Mouse (Mus musculus) B cell, adult 2 months (primary cell): ENCODE measurements around the gene Vps29.

Experiments used
- DNase-seq, 2 experiments: peaks; one replicate each; pipeline ENCODE4 v3.0.0; 2022

Vps29 gene

DNA sequence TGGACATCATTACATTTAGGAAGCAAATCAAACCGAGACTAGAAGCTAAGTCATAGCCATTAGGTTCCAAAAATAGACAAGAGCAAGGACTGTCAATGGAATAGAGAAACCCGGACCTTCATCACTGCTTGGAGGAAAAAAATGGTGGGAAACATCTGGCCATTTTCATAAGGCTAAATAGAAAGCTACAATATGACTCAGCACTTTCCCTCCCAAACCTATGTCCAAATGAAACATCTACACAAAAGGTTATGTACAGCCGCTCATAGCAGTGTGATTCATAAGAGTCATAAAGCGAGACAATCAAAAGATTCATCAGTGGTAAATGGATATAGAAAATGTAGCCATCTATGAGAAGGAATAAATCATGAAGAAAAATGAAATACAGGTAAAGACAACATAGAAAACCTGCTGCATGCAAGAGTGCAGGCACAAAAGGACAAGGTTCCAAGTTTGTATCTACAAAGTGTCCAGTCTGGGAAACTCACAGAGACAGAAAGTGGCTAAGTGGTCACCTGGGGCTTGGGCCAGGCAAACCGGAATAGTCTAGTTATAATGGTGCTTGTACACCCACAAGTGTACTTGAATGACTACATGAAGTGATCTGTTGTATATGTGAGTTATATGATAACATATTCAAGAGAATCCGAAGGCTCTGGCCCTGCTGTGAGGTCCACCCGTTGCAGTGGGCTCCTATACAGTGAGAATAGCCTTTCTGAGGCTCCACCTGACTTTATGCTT is 17.4 kb upstream of the Vps29 start:
- no peak for DNase-seq

GRCm38 (mm10) chr5:122342874-122343273 is 11.3 kb upstream of the Vps29 start:
- DNase-seq: no peak

DNA sequence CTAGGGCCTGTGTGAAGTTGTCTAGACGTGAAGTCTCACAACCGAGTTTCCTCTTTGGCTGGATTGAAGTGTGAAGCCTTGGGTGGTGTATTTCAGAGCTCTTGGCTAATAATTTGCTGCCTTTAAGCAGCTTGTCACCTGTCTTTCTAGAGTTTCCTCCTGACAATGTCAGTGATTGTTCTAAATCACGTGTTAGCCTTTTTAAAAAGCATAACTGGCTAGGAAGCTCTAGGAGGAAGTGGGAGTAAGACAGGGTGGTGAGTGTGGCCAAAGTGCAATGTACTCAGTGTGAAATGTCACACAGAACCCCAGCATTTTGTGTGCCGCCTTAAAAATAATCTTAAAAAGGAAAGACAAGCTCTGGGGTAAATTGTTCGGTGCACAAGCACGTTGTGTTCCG is 10.4 kb upstream of the Vps29 start:
- DNase-seq: peak; percentile 32 to 42

DNA sequence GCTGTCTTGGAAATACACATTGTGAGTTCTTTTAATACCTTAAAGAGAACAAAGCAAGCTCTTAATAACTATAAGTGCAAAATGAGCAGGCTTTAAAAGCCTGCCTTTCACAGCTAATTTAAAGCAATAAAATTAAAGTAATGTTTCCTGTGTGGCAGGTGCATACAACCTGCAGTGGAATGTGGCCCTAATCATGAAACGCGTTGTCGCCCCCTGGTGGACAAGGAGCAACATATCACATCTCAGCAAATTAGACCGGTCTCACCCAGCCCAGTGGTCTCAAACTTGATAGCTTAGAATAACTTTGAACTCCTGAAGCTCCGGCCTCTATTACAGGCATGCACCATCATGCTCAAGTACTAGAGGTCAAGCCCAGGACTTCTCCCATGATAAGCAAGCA is 9.9 kb upstream of the Vps29 start:
- DNase-seq: peak; percentile 91

DNA sequence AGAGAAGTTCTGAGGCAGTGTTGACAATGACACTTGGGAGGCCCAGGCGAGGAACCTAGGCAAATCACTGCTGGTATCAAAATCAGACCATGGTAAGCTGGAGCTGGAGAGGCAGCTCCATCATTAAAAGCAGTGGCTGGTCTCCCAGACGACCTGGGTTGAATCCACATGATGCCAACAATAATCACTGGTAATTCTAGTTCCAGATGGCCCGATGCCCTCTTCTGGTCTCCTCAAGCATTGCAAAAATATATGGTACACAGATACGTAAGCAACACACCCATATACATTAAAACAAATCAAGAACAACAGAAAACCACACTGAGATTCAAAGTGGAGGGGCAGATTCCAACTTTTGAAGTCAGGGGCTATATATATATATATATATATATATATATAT is 8.4 kb upstream of the Vps29 start:
- DNase-seq: no peak

DNA sequence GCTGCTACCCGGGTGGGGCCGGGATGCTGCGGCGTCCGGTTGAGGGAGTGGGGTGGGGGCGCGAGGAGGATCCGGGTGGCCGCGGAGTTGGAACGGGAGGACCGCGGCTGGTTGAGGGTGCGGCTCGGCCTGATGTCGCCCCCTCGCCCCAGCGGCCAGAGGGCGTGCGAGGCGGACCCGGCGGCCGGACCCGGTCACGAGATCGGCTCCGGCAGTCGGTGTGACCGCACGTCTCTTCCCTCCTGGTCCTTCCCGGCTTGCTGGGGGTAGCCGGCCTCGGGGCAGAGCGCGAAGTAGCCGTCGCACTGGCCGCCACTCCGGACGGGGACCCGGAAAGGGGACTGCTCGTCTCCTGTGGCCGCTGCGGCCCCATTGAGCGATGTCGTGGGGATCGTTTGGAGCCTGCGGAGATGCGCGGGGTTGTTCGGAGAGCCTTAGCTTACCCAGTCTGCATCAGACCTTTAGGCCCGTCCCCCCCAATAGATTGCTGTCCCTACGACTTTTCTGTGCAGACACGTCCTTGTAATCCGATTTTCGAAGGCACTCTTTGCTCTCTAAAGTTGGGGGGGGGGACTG is 411 bp downstream of the Vps29 start:
- DNase-seq: no peak

DNA sequence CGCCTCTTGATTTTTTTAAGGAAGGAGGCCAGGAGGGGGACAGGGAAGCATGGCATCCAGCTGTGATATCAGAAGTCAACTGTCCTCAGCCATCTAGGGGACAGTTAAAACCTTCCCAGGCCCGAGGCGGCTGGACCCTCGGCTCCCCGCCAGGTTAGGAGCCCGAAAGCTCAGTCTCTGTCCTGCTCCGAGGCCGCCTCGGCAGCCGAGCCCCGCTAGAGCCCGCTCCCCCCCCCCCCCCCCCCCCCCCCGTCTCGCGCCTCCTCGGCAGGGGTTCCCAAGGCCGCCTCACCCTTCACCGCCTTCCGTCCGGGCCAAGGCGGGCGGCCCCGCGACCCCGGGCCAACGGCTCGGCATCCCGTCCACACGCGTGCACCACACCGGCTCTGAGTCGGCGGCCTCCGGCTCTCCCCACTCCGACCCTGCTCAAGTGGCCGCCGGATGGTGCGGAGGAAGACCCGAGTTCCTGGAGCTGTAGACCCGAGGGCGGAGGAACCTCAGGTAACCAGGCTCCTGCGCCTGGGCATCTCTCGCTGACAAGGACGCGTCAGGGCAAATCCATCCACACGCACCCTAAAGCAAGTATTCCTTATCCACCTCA is 17.5 kb downstream of the Vps29 start, which contains the start of gene Gpn3:
Gene Gpn3, plus strand, starts transcription at position 286 of the 601 bp plus-strand sequence.
- no peak for DNase-seq

- peak; percentile 94 to 96 for DNase-seq
Measured at GRCm38 (mm10) chr5:122372192-122372769, 18.1 kb downstream of the Vps29 start, which contains the start of gene Fam216a. Fam216a (minus strand) TSS chr5:122372364.

- no peak for DNase-seq
Measured at GRCm38 (mm10) chr5:122372878-122373277, 18.7 kb downstream of the Vps29 start.

GRCm38 (mm10) chr5:122377101-122377833 is 23.1 kb downstream of the Vps29 start:
- no peak for DNase-seq

- DNase-seq: no peak
Measured at GRCm38 (mm10) chr5:122378171-122378570, 24.0 kb downstream of the Vps29 start.

DNA sequence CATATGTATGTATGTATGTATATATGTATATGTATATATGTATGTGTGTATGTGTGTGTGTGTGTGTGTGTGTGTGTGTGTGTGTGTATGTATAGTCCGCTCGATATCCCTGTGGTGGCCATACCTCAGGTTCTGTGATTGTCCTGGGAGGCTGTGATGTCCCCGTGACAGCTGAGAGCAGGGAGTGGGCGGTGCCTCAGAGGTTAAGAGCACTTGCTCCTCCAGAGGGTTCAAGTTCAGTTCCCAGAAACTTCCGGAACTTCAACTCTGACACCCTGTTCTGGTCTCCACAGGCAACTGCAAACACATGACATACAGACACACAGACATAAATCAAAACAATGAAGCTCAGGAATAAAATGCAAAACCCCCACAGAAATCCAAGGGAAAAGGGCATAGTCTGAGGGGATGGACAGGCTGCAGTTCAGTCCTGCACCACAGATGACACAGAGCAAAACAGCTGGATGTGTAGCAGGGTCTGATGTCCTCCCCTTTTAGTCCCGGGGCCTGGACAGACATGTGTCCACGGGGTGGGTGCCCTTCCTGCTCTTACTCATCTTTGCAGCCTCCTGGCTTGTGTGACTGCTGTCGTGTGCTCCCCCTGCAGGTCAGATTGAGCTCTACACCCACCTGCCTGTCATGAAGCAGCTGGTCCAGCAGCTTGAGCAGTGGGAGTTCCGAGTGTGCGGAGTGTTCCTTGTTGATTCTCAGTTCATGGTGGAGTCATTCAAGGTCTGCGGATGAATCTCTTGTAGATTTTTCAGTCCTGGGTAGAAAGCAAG is 25.4 kb downstream of the Vps29 start:
- peak; percentile 81 to 82 for DNase-seq

GRCm38 (mm10) chr5:122390006-122390405 is 35.8 kb downstream of the Vps29 start:
- no peak for DNase-seq

DNA sequence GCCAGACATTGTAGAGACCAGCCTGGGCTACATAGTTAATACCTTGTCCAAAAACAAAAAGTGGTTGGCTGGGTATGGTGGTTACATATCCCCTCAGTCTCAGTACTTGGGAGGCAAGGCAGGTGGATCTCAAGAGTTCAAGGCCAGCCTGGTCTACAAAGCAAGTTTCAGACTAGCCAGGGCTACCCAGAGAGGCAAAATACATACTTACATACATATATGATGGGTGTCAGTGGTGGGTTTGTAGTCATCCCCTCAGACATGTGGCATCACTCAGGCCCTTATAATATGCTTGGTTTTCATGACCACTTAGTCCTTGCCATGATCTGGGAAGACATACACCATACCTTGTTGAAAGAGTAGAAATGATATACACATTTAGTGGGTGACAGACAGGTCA is 36.5 kb downstream of the Vps29 start:
- DNase-seq: no peak

GRCm38 (mm10) chr5:122391178-122391785 is 37.1 kb downstream of the Vps29 start:
- no peak for DNase-seq

GRCm38 (mm10) chr5:122391786-122392180 is 37.6 kb downstream of the Vps29 start, which contains the start of gene Arpc3:
Arpc3 (plus strand) TSS chr5:122391878.
- DNase-seq: peak; percentile 94 to 95

DNA sequence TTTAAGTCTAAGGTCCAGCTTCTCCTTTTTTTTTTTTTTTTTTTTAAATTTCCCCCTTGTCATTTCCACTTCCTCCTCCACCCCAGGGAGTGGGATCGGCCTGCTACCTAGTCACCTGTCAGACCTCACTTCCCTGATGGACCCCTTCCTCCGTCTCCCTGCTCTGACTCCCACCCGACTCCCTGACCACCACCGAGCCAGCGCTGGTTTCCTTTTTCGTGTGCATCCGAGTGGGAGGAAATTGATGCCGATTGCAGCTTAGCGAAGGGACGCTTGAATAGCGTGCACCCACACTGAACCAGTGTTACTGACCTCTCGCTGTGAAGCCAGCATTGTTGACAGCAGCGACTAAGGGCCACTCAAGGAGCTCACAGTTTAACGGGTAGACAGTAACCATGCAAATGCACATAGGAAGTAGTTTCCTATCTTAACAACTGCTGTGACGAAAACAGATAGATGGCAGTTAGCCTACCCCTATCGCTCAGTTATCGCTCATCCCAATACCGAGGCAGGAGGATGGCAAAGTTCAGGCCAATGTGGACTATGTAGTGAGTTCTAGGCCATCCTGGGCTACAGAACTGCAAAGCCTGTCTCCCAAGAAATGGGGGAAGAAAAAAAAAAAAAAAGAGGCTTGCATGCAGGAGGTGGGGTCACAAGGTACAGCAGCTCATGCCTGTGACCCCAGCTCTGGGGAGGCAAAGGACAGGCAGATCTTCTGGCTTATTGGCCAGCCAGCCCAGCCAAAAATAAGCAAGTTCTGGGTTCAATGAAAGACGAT is 38.2 kb downstream of the Vps29 start:
- DNase-seq: peak; percentile 55 to 59

- peak; percentile 89 to 92 for DNase-seq
Measured at GRCm38 (mm10) chr5:122393887-122394286, 39.7 kb downstream of the Vps29 start.

DNA sequence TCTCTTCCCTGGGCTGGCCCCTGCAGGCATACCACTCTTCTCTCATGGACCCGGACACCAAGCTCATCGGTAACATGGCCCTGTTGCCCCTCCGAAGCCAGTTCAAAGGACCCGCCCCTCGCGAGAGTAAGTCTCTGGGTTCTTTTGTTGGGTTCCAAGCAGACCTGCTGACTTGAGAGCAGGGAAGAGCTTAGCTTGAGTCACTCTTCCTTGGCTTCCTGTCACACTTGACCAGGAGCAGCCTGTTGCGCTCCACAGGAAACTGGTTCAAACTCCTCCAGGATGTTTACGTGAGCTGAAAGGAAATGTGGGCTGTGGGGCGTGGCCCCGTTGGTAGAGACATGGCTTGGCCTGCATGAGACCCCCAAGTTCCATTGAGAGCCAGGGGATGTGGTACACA is 42.6 kb downstream of the Vps29 start:
- no peak for DNase-seq

DNA sequence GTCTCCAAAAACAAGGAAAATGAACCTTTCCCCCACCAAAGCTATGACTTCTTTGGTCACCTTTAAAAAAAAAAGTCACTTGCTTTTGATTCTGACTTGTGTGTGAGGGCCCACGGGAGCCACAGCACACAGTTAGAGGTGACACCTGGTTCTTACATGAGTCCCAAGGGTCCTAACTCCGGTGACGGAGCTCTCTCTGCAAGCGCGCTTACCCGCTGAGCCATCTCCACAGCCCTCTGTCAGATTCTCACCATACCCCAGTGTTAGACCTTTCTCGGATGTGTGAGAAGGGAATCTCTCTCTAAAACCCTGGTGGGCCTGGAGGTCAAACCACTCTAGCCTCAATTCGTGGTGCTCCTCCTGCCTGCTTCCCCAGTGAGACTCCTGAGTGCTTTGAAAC is 43.3 kb downstream of the Vps29 start:
- peak; percentile 47 to 53 for DNase-seq

DNA sequence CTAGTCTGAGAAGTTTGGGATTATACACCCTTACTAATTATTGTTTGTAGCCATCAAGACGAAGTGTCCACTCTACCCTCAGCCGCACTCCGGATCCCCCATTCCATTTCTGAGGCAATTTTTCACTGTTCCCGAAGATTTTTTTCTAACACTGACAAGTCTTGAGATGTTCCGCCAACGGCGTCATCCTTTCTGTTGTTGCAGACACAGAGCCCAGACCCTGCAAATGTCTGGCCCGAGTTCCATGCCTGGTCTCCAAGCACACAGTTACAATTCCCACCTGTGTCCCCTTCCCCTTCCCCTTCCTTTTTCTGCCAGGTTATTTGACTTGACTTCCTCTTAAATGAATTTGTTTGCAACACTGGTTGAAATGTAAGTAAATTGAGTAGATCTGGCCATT is 45.7 kb downstream of the Vps29 start:
- no peak for DNase-seq
